Mouse (Mus musculus) limb, embryonic 14.5 days (tissue): ENCODE data around the gene Trim46. TPM values are rescaled to one million over a fixed set of nuclear protein-coding genes. Genes with fewer than 3 reads are reported as not detected.
A peak's percentile ranks its signal among the peaks of the same experiment; 100 is the strongest.

Experiments used
- ATAC-seq: fragments of 200-750 bp; cut with Nextera tagmentation; 2 replicates; pipeline ENCODE4 v1.8.0; 2017; ENCODE audit warnings: low read depth, moderate number of reproducible peaks, moderate TSS enrichment; ENCODE audit not compliant: low FRiP score
- DNase-seq: peaks from one replicate; pipeline ENCODE4 v3.0.0-alpha.2; 2015; ENCODE audit warnings: low spot score
- H3K27ac ChIP-seq: fragments of 300-500 bp; sonication (generic); replicated peaks from 2 replicates; pipeline ENCODE4 v1.5.1; 2014; ENCODE audit warnings: low read depth, mild to moderate bottlenecking, low read length, moderate library complexity, mixed read lengths
- H3K27me3 ChIP-seq: fragments of 300-500 bp; sonication (generic); 2 replicates; pipeline ENCODE4 v1.6.1; 2014; ENCODE audit warnings: low read length, mixed read lengths; ENCODE audit not compliant: control insufficient read depth, insufficient read depth
- H3K36me3 ChIP-seq: fragments of 300-500 bp; sonication (generic); 2 replicates; pipeline ENCODE4 v1.6.1; 2014; ENCODE audit warnings: mild to moderate bottlenecking, low read length, moderate library complexity, mixed read lengths; ENCODE audit not compliant: control insufficient read depth, insufficient read depth
- H3K4me1 ChIP-seq: fragments of 300-500 bp; sonication (generic); 2 replicates; pipeline ENCODE4 v1.6.1; 2014; ENCODE audit warnings: antibody characterized with exemption, low read length, mixed read lengths; ENCODE audit not compliant: control insufficient read depth, insufficient read depth
- H3K4me2 ChIP-seq: fragments of 300-500 bp; sonication (generic); replicated peaks from 2 replicates; pipeline ENCODE4 v1.6.1; 2014; ENCODE audit warnings: low read depth, mild to moderate bottlenecking, low read length, moderate library complexity; ENCODE audit not compliant: severe bottlenecking
- H3K4me3 ChIP-seq: fragments of 300-500 bp; sonication (generic); replicated peaks from 2 replicates; pipeline ENCODE4 v1.5.1; 2014; ENCODE audit warnings: low read length
- H3K9ac ChIP-seq: fragments of 300-500 bp; sonication (generic); 2 replicates; pipeline ENCODE4 v1.6.1; 2014; ENCODE audit warnings: mild to moderate bottlenecking, low read depth, low read length, moderate library complexity; ENCODE audit not compliant: severe bottlenecking
- H3K9me3 ChIP-seq: fragments of 300-500 bp; sonication (generic); 2 replicates; pipeline ENCODE4 v1.6.1; 2016; ENCODE audit warnings: low read length; ENCODE audit not compliant: control insufficient read depth
- POLR2A ChIP-seq: fragments of 200-500 bp; IDR thresholded peaks from 2 replicates; pipeline ENCODE4 v1.8.0; 2012; ENCODE audit warnings: inconsistent platforms, mild to moderate bottlenecking, moderate library complexity, borderline replicate concordance; ENCODE audit not compliant: insufficient read depth, insufficient read length; ENCODE audit errors: extremely low read depth
- WGBS: fragments of 180-500 bp; shearing (Covaris S2); extraction: QIAGEN DNeasy Blood & Tissue Kit; methylation state at CpG from one replicate; pipeline ENCODE4 v1.1.7; 2014; 5-methylcytosine and 5-hydroxymethylcytosine counted together
- polyA plus RNA-seq, 2 experiments: library from polyadenylated mRNA; depleted of rRNA in 1 of 2; stranded (reverse) in 1 of 2; unstranded in 1 of 2; fragments of >200 nt; fragmentation: Nextera tagmentation in 1 of 2; extraction: Ambion mirVana in 1 of 2; gene quantifications; 2 replicates each; pipeline versions ENCODE4 v1.2.1 to v1.2.3; 2012 to 2014

Gene Trim46
- polyA plus RNA-seq, 2 experiments = 3.9 to 19.0 TPM

DNA sequence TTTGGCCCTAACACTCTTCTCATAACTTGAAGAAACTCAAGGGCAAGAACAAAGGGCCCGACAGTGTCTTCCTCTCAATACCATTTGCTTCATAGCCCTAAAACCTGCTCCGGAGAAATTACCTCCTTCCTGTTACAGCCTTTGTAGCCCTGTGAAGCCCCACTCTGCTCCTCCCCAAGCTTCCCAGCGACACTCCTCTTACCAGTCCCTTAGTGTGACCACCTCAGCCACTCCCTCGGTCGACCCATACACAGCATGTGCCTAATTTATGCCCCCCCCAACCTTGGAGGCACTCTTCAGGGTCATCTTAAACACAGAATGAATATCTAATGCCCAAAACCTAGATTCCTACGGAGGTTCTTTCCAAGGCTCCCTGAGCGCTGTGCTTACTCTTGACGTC is 32.5 kb upstream of the Trim46 start:
- no peak for TF ChIP-seq POLR2A
- no peak for ATAC-seq
- no peak for DNase-seq
- peak overlapping the region; percentile 48 for H3K4me3 ChIP-seq
- 11% methylated on average over 8 of the region's 8 CpGs for WGBS
- H3K36me3 ChIP-seq = peaks cover 21% of the 10 kb centered on the region
- H3K9ac ChIP-seq = peak overlapping the region; percentile 70
- no peaks in the 10 kb centered on the region for H3K9me3 ChIP-seq
- peak overlapping the region; percentile 96 for H3K4me2 ChIP-seq
- H3K4me1 ChIP-seq = peaks cover 34% of the 10 kb centered on the region
- peak overlapping the region; percentile 73 for H3K27ac ChIP-seq
- H3K27me3 ChIP-seq = no peaks in the 10 kb centered on the region

GRCm38 (mm10) chr3:89278107-89278506 is 32.0 kb upstream of the Trim46 start:
- Histone ChIP-seq H3K27me3 (no peaks in the 10 kb centered on the region), H3K9me3 (no peaks in the 10 kb centered on the region), H3K9ac (peak overlapping the region; percentile 70), H3K4me2 (peak overlapping the region; percentile 96), H3K4me1 (peaks cover 34% of the 10 kb centered on the region), H3K36me3 (peaks cover 21% of the 10 kb centered on the region), H3K4me3 (peak overlapping the region; percentile 48), H3K27ac (0 out of 2 replicates have a peak overlapping the region, but pooled peaks have one; percentile 73)
- WGBS = 48% methylated on average over 7 of the region's 7 CpGs
- DNase-seq (no peak), ATAC-seq (no peak)
- TF ChIP-seq POLR2A = no peak

- 25% methylated on average over 14 of the region's 14 CpGs for WGBS
- ATAC-seq = no peak
- Histone ChIP-seq H3K27me3 (no peaks in the 10 kb centered on the region), H3K4me2 (peak overlapping the region; percentile 96), H3K9me3 (no peaks in the 10 kb centered on the region), H3K4me3 (peak overlapping the region; percentile 48), H3K27ac (peak overlapping the region; percentile 56), H3K36me3 (peaks cover 26% of the 10 kb centered on the region), H3K4me1 (peaks cover 34% of the 10 kb centered on the region), H3K9ac (peak overlapping the region; percentile 70)
- no peak for TF ChIP-seq POLR2A
- DNase-seq = no peak
These were observed 31.3 kb upstream of the Trim46 start for GRCm38 (mm10) chr3:89277281-89278021.

GRCm38 (mm10) chr3:89276061-89276460 is 30.0 kb upstream of the Trim46 start:
- no peaks in the 10 kb centered on the region for H3K9me3 ChIP-seq
- ATAC-seq (no peak), DNase-seq (no peak)
- H3K4me1 ChIP-seq = peaks cover 27% of the 10 kb centered on the region
- WGBS = 93% methylated on average over 13 of the region's 13 CpGs
- no peak overlapping the region for H3K4me2 ChIP-seq
- H3K9ac ChIP-seq = no peak overlapping the region
- H3K27me3 ChIP-seq = no peaks in the 10 kb centered on the region
- no peak overlapping the region for H3K27ac ChIP-seq
- TF ChIP-seq POLR2A = no peak
- H3K4me3 ChIP-seq = no peak overlapping the region
- H3K36me3 ChIP-seq = peaks cover 34% of the 10 kb centered on the region

GRCm38 (mm10) chr3:89271760-89272159 is 25.7 kb upstream of the Trim46 start:
- no peak for DNase-seq
- 45% methylated on average over 6 of the region's 6 CpGs for WGBS
- peaks cover 41% of the 10 kb centered on the region for H3K36me3 ChIP-seq
- H3K4me1 ChIP-seq = peaks cover 32% of the 10 kb centered on the region
- no peak for ATAC-seq
- no peaks in the 10 kb centered on the region for H3K9me3 ChIP-seq
- H3K4me3 ChIP-seq = no peak overlapping the region
- no peak for TF ChIP-seq POLR2A
- H3K9ac ChIP-seq = no peak overlapping the region
- no peaks in the 10 kb centered on the region for H3K27me3 ChIP-seq
- H3K4me2 ChIP-seq = no peak overlapping the region
- no peak overlapping the region for H3K27ac ChIP-seq

GRCm38 (mm10) chr3:89270891-89271290 is 24.8 kb upstream of the Trim46 start:
- Histone ChIP-seq H3K27me3 (no peaks in the 10 kb centered on the region), H3K4me3 (peak overlapping the region; percentile 53), H3K4me2 (peak overlapping the region; percentile 54), H3K9ac (peak overlapping the region; percentile 75), H3K9me3 (no peaks in the 10 kb centered on the region), H3K4me1 (peaks cover 29% of the 10 kb centered on the region), H3K27ac (peak overlapping the region; percentile 85), H3K36me3 (peaks cover 37% of the 10 kb centered on the region)
- no peak for TF ChIP-seq POLR2A
- ATAC-seq (no peak), DNase-seq (no peak)
- 76% methylated on average over 6 of the region's 6 CpGs for WGBS
